8 mouse cellular contexts compared by ENCODE assay signal in genomic region chr12:80216258-80216881, GRCm38 (mm10). TPM values are rescaled to one million over a fixed set of nuclear protein-coding genes. Genes with fewer than 3 reads are reported as not detected.
DNase-seq lines count a peak whose midpoint lies in the region; ATAC-seq lines count a peak whose summit lies in the region.

No protein-coding gene starts in this region.

- H3K4me3 ChIP-seq in embryonic facial prominence, embryonic 12.5 days, result no peak overlapping the region
- no peak overlapping the region for H3K4me3 ChIP-seq in intestine, embryonic 16.5 days (ENCODE audit: low read length)
- no peak overlapping the region for H3K4me3 ChIP-seq in lung, embryonic 15.5 days

- no peak overlapping the region for H3K9ac ChIP-seq in embryonic facial prominence, embryonic 12.5 days
- peak overlapping the region; percentile 44; the same call in 1 of the 2 replicates for H3K9ac ChIP-seq in intestine, embryonic 16.5 days (ENCODE audit: low read depth, low read length)
- H3K9ac ChIP-seq in lung, embryonic 15.5 days, result no peak overlapping the region

- H3K4me2 ChIP-seq in embryonic facial prominence, embryonic 12.5 days (replicated peaks), result no peak overlapping the region
- H3K4me2 ChIP-seq in intestine, embryonic 16.5 days (ENCODE audit: low read depth, low read length), result peak overlapping the region; percentile 37; the same call in 1 of the 2 replicates
- H3K4me2 ChIP-seq in lung, embryonic 15.5 days, result no peak overlapping the region

- DNase-seq in adrenal gland, adult 2 months, result peak; percentile 29
- DNase-seq in adrenal gland, adult 18-20 months (ENCODE audit: low spot score in 2 of 2), result no peak
- no peak for DNase-seq in frontal cortex, postnatal 36 days (ENCODE audit: low spot score in 2 of 2)
- no peak for DNase-seq in left cerebral cortex, adult 11 months (ENCODE audit: low spot score)
- no peak for DNase-seq in frontal cortex, adult 2 months (ENCODE audit: extremely low spot score in 1 of 2, low spot score in 1 of 2)

- no peaks in the 10 kb centered on the region for H3K27me3 ChIP-seq in embryonic facial prominence, embryonic 12.5 days
- no peaks in the 10 kb centered on the region for H3K27me3 ChIP-seq in intestine, embryonic 16.5 days (replicated peaks; ENCODE audit: control insufficient read depth, insufficient read depth, low read length)
- H3K27me3 ChIP-seq in lung, embryonic 15.5 days, result no peaks in the 10 kb centered on the region

- H3K36me3 ChIP-seq in embryonic facial prominence, embryonic 12.5 days, result no peaks in the 10 kb centered on the region
- H3K36me3 ChIP-seq in intestine, embryonic 16.5 days (ENCODE audit: control insufficient read depth, insufficient read depth, low read length), result no peaks in the 10 kb centered on the region
- no peaks in the 10 kb centered on the region for H3K36me3 ChIP-seq in lung, embryonic 15.5 days

- H3K9me3 ChIP-seq in embryonic facial prominence, embryonic 12.5 days, result no peaks in the 10 kb centered on the region
- H3K9me3 ChIP-seq in intestine, embryonic 16.5 days (ENCODE audit: control insufficient read depth, low read length), result no peaks in the 10 kb centered on the region
- no peaks in the 10 kb centered on the region for H3K9me3 ChIP-seq in lung, embryonic 15.5 days

- 0 out of 2 replicates have a peak overlapping the region, but pooled peaks have one; percentile 37 for H3K27ac ChIP-seq in embryonic facial prominence, embryonic 12.5 days
- H3K27ac ChIP-seq in intestine, embryonic 16.5 days (ENCODE audit: low read length), result peak overlapping the region; percentile 92
- peak overlapping the region; percentile 15 for H3K27ac ChIP-seq in lung, embryonic 15.5 days

- 65% methylated on average over 6 of the region's 6 CpGs for WGBS in embryonic facial prominence, embryonic 12.5 days
- WGBS in intestine, embryonic 16.5 days, result 28% methylated on average over 6 of the region's 6 CpGs
- WGBS in lung, embryonic 15.5 days, result 17% methylated on average over 6 of the region's 6 CpGs

- peaks cover 60% of the 10 kb centered on the region for H3K4me1 ChIP-seq in embryonic facial prominence, embryonic 12.5 days
- peaks cover 69% of the 10 kb centered on the region for H3K4me1 ChIP-seq in intestine, embryonic 16.5 days (ENCODE audit: control insufficient read depth, insufficient read depth, low read length)
- H3K4me1 ChIP-seq in lung, embryonic 15.5 days, result peaks cover 82% of the 10 kb centered on the region

- ATAC-seq in embryonic facial prominence, embryonic 12.5 days (ENCODE audit: insufficient number of reproducible peaks, insufficient read depth, low FRiP score, low TSS enrichment), result no peak
- peak; percentile 69 for ATAC-seq in intestine, embryonic 16.5 days
- 0 out of 2 replicates have a peak, but pooled peaks have one; percentile 17 for ATAC-seq in lung, embryonic 15.5 days (ENCODE audit: borderline replicate concordance, extremely low read depth, low FRiP score, low TSS enrichment)

RNA-seq across cellular contexts. Expression of gene Actn1, which starts 43.8 kb away (rescaled TPM):
- 10 to 100 TPM; 31.0 to 49.3 TPM for total RNA-seq in adrenal gland, adult 2 months (2021)
- polyA plus RNA-seq in adrenal gland, adult 2 months (2012; rRNA removed), result 11.6 and 13.9 TPM in 2 replicates
- 10 to 100 TPM; 31.2 to 43.7 TPM for total RNA-seq in adrenal gland, adult 18-20 months (2021)
- 43.0 and 46.5 TPM in 2 replicates for polyA plus RNA-seq in embryonic facial prominence, embryonic 12.5 days (2016; fragmentation: Nextera tagmentation; extraction: Ambion mirVana)
- polyA plus RNA-seq in intestine, embryonic 16.5 days (2015; fragmentation: Nextera tagmentation; extraction: Ambion mirVana), result 44.5 and 46.8 TPM in 2 replicates
- polyA plus RNA-seq in lung, embryonic 15.5 days (2015; fragmentation: Nextera tagmentation; extraction: Ambion mirVana), result 53.4 and 57.3 TPM in 2 replicates
- 82.7 and 95.8 TPM in 2 replicates for polyA plus RNA-seq in frontal cortex, adult 2 months (2012; rRNA removed)

Comparison
In these comparisons a context has a peak if more than half of its experiments do, and no peak if none do; other contexts are left out.
1. H3K27ac ChIP-seq: peak in every context shown above with its lines; median percentile 92 in intestine, embryonic 16.5 days; 37 in embryonic facial prominence, embryonic 12.5 days; 15 in lung, embryonic 15.5 days.